Mouse (Mus musculus): ENCODE results near the gene Zfp963. TPM values are rescaled to one million over a fixed set of nuclear protein-coding genes. Genes with fewer than 3 reads are reported as not detected.

The Zfp963 gene
- polyA plus RNA-seq (2012; rRNA removed): 4.5 and 4.9 TPM in 2 replicates

DNA sequence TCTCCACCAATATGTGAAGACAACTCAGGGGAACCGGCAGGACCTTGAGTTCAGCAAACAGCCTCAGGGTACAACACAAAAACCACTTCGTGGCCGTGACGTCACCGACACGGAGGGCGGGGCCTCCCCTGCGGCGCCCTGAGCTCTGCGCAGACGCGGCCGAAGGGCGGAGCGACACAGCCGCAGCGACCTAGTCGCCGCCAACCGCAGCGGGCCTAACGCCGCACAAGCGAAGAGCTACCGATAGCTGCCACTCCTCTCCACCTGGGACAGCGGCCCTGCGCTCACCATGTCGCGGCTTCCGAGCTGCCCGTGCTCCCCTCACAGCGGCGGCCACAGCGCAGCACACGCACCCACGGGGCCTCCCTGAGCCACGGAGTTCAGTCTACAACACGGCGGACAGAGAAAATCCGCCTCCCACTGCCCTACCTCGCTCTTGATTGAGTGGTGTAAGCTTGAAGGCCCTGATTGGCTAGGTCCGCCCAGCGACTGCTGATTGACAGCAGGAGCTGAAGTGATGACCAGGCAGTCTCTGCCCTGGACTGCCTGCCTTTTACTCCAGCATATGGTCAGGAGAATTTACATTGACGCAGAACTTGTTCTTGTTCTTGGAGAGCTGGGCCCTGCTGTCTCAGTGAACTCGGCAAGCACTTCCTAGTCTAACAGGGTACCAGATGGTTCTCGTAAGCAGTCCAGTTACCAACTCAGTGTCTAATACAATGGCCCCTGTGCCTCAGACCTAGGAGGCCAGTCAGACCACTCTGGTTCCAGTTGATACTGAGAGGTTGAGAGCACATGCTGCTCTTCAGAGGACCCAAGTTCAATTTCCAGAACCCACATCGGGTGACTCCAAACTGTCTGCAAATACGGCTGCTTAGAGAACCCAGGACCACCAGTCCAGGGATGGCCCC lies at the start of gene Zfp963:
Gene Zfp963 (minus strand): TSS at position 427 of the 911 bp plus-strand sequence.
- peak; percentile 93 for DNase-seq (ENCODE audit: low spot score)

DNA sequence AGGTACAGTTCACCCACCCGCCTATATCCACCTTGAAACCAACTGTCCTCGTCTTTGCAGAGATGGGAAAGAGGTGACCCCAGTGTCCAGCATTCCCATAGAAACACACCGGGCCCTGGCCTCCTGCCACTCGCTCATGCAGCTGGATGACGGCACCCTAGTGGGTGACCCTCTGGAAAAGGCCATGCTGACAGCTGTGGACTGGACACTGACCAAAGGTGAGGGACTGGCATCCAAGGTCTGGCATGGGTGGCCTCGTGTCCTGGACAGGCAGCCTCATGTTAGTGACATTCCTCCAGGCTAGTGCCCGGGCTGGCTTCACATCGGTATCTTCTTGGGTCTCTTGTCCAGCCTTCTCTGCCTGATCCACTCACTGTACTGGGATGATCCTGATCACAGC lies 49.5 kb upstream of the Zfp963 start:
- DNase-seq (ENCODE audit: low spot score): no peak

DNA sequence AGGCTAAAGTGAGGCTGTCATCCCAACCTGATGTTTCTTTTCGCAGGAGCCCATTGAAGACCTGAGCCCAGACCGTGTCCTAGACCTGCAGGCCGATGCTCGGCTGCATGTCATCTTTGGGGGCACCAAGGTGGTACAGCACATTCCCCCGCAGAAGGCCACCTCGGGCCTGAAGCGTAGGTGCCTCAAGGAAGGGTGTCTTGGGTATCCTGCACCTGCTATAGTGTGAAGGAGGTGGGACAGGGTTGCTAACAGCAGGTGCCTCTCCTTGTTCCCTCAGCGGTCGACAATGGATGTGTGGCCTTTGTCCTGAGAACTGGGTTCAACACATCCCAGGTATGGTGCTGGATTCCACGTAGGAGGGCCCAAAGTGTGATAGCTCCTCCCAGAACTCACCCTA lies 47.9 kb upstream of the Zfp963 start:
- no peak for DNase-seq (ENCODE audit: low spot score)

DNA sequence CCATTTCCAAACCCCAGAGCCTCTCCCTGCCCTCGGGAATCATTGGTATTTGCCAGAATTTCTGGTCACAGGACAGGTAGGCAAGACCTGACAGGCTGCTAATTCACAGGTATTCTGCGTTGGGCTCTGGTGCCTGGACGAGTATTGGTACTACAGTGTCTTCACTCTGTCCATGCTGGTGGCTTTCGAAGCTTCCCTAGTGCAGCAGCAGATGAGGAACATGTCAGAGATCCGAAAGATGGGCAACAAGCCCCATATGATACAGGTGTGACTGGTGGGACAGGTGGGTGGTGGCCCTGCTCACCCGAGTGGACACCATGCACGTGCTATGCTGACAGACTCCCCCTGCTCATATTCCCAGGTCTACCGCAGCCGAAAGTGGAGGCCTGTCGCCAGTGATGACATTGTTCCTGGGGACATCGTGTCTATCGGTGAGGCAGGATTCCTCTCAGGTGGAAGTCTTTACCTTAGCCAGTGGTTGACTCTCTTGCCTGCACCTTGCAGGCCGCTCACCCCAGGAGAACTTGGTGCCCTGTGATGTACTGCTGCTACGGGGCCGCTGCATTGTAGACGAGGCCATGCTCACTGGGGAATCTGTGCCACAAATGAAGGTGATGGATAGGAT lies 47.1 kb upstream of the Zfp963 start:
- no peak for DNase-seq (ENCODE audit: low spot score)

DNA sequence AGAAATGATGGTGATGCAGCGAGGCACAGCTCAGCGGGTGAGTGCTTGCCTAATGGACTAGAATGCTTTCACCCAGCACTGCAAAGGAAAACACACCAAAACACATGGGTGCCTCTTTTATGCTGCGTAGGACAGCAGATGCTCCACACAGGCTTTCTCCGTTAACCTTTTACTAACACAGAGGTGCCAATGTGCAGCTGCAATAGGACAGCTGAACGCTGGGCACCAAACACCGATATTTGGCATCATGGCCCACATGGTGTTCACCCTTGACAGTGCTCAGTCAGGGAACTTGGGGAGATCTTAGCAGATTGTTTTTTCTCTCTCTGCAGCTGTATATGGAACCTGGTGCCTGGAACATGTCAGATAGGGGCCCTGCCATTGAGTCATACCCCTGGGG lies 45.1 kb upstream of the Zfp963 start:
- no peak for DNase-seq (ENCODE audit: low spot score)

DNA sequence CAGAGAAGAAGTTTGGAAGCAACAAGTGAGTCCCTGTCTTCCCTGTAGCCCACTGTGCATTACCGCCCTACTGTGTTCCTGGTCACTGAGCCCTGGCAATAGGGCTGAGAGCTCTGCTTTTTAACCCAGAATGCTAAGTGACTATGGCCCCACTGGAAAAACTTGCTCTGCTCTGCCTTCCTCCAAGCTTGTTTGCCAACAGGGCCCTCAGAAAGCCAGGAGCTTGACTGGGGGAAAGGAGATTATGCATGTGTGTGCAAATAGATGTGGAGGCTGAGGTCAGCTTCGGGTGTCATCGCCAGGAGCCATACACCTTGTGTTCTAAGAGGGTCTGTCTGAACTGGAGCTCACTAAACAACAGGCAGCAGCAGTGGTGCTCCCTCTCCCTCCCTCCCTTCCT lies 44.3 kb upstream of the Zfp963 start:
- no peak for DNase-seq (ENCODE audit: low spot score)

DNA sequence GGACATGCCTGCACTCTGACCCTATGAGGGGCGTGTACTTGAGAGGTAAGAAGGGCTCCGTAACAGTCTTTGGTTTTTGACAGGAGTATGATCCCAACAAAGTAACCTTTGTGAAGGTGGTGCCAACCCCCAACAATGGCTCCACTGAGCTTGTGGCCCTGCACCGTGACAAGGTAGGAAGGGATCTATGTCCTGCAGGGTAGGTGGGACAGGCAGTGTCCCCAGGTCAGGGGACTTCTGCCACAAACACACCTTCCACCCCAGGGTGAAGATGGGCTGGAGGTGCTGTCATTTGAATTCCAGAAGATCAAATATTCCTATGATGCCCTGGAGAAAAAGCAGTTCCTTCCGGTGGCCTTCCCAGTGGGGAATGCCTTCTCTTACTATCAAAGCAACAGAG lies 43.9 kb upstream of the Zfp963 start:
- no peak for DNase-seq (ENCODE audit: low spot score)

DNA sequence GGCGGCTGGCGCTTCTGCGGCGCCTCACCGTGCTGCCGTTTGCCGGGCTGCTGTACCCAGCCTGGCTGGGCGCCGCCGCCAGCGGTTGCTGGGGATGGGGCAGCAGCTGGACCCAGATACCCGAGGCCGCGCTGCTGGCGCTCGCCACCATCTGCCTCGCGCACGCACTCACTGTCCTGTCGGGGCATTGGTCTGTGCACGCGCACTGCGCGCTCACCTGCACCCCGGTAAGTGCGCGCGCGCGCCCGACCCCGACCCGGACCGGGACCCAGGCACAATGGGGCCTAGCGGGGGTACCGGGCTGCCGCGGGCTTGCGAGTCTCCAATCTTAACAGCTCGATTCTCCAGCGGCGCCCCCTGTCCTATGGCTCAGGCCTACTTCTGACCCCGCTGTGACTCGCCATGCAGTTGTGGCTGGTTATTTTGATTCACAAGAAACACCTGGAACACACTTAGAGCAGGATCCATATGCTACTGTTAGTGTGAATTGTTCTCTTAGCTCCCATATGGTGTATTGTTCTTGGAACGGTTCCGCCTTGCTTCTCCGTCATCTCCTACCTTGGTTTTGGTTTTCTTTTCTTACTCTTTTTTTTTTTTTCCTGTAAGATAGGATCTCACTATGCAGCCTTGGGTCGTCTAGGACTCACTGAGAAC lies 41.8 kb upstream of the Zfp963 start:
- no peak for DNase-seq (ENCODE audit: low spot score)

DNA sequence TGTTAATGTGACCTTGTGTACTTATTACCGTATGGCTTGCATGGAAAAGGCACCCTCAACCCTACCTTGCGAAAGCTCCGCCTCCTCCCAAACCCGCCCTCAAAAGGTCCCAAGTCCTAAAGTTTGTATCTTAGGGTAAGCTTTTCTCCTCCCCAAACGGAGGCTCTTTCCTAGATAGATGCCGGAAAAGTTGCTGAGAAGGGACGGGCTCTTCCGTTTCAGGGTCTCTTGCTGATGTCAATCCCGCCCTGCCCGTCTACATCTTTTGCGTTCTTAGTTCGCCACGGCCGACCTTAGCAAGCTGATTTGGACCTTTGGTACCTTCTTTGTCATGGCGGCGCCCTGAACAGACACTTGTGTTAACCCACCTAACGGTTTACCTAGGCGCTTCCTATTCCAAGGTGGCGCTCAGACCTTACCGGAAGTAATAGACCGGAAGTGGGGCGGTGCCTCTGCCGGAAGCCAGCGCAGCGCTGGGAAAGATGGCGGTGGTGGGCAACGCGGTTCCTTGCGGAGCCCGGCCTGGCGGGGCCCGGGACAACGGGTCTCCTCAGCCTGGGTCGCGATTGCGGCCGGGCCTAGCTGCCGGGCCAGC lies 41.1 kb upstream of the Zfp963 start, which contains the start of the genes Atp13a1 and Zfp866:
Gene Atp13a1 (plus strand): TSS at position 391 of the 595 bp plus-strand sequence.
Gene Zfp866 (minus strand): TSS at position 406 of the 595 bp plus-strand sequence.
- peak; percentile 76 for DNase-seq (ENCODE audit: low spot score)

DNA sequence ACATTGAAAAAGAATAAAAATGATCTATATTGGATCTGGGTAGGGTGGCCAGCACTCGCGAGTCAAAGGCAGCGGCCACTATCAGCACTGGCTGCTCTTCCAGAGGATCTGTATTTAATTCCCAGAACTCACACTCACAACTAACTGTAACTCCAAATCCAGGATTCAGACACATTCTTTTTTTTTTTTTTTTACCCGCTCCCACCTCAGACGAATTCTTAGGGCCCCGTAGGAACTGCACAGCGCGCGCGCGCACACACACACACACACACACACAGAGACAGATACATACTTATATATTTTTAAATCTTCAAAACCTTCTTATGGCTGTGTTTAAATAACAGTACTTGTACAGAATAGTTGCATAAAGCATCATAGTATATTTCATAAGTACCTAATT lies 40.6 kb upstream of the Zfp963 start:
- no peak for DNase-seq (ENCODE audit: low spot score)

DNA sequence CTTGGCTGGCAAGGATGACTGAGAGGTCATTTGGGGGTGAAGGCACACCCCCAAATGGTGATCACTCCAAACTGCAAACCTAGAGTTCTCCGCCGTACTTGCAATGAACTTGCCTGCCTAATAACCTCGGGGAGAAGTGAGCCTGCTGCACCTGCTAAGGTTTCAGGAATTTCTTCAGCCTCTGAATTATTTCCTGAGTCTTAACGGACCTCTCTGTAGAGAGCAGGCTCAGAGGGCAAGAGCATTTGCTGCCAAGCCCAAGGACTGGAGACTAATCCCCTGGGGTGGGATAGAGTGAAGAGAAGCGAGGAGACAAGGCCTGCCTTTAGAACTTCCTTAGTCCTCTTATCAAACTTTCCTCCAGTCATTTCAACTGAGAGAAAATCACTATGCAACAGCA lies 40.0 kb upstream of the Zfp963 start:
- DNase-seq (ENCODE audit: low spot score): no peak

DNA sequence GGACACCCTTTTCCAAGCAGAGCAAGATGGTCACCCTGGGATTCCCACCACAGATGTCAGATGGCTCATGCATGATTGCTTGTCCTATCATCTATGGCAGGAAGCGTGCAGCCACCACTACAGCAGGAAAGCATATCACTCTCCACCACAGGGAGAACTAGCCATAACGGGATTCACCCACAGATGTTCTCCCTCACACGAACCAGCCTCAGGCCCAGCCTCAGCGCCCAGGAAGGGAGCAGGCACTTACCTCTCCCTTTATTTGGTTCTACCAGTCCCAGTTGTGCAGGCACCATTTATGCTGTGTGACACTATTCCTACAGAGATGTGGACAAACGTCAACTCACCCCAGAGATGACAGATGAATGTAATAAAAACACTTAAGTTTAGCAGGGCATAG lies 39.3 kb upstream of the Zfp963 start:
- no peak for DNase-seq (ENCODE audit: low spot score)

DNA sequence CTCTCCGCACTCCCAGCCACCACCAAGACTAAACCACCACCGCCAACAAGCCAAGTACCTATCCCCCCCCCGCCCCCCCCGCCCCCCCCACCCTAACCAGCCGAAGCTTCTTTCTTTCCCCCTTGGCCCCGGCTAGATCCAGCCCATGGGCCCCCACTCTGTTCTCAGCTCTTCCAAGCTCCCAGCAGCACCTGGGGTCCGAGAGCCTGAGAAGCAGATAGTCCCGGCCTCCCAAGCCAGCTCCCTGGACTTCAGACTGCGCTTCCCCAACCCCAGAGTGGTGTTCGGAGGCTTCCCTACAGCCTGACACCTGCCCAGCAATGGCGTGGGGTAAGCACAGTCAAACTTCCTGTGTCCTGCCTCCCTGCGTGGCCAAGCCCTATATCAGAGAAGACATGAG lies 27.3 kb upstream of the Zfp963 start:
- DNase-seq (ENCODE audit: low spot score): no peak

DNA sequence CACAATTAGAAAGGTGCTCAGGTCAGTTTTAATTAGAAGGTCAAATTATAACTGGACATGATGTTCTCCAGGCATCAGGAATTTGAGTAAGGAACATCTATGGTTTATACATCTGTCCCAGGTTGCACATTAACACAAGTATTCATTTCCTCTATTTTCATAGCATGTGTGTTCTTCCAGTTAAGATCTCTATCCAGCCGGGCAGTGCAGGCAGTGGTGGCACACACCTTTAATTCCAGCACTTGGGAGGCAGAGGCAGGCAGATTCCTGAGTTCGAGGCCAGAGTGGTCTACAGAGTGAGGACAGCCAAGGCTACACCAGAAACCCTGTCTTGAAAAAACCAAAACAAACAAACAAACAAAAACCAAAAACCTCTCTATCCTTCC lies 25.4 kb upstream of the Zfp963 start:
- DNase-seq (ENCODE audit: low spot score): no peak

DNA sequence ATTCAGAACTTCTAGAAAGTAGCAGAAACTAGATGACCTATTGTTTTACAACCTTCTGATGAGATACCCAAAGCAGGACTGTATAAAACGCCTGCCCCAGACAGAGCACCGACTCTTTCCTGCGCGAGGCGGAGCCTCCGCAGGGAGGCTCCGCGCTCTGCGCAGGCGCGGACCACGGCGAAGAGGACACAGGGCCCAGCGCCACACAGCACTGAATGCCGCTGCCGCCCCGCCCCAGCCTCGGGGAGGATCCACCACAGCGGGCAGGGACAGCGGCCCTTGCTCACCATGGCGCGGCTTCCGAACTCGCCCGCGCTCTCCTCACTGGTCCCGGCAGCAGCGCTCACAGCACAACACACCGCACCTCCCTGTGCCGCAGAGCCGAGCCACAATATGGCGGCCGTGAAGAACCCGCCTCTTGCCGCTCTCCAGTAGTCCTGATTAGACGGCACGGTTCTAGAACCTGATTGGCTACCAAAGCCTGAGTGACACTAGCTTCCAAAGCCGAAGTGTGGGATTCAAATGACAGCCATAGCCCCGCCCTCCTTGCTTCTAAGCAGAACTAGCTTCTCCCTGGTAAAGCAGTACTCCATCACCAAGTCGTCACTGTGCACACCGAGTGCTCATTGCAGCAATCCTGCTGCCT lies 24.9 kb upstream of the Zfp963 start, which contains the start of gene Gm20422:
Gene Gm20422 (minus strand): TSS at position 384 of the 646 bp plus-strand sequence.
- peak; percentile 86 for DNase-seq (ENCODE audit: low spot score)

DNA sequence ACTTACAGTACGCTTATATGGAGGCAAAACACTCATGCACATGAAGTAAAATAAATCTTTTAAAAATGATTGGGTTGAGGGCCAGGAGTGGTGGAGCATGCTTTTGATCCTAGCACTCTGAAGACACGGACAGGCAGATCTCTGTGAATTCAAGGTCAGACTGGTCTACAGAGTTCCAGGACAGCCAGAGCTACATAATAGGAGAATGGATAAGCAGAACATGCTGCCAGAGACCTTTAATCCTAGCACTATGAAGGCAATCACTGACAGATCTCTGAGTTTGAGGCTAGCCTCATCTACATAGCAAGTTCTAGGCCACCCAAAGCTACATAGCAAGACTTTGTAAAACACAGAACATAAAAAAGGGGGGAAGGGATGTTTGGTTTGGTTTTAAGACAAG lies 22.3 kb upstream of the Zfp963 start:
- DNase-seq (ENCODE audit: low spot score): no peak

DNA sequence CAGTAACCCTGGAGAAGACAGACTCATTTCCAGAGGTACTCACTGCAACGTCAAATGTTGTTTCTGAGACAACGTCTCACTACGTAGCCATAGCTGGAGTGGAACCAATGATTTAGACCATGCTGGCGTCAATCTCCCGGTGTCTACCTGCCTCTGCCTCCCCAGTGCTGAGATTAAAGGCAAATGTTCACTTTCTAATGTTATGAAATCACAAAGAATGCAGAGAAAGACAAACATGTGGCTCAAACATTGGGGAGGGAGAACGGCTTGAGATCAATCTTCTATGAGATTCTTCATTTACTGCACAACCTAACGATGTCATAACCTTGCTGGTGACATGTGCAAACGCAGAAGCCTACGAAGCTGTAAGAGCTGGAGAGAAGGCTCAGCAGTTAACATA lies 21.5 kb upstream of the Zfp963 start:
- no peak for DNase-seq (ENCODE audit: low spot score)

DNA sequence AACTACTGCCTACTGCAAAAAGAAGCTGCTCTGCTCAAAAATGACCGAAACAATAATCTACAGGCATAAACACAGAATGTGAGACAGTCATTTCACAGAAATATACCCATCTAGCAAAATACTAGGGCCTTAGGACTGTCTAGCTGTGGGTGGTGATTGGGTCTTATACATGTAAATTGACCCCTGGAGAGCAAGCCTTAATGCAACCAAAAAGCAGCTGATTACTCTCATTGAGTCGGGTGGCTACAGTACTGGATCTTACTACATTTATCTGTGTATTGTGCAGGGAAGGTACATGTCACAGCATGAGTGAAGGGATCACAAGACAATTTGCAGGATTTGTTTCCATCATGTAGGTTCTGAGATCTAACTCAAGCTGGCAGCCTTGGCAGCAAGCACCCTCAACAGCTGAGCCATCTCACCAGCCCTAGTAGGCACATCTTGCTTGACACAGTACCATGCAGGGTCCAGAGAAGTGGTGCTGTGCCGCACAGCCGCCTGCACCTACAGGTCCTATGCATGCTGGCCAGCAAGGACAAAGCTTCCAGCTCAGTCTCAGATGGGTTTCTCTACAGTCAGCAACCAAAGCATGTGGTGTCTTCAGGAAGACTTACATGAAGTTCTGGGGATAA lies 12.2 kb upstream of the Zfp963 start:
- no peak for DNase-seq (ENCODE audit: low spot score)

DNA sequence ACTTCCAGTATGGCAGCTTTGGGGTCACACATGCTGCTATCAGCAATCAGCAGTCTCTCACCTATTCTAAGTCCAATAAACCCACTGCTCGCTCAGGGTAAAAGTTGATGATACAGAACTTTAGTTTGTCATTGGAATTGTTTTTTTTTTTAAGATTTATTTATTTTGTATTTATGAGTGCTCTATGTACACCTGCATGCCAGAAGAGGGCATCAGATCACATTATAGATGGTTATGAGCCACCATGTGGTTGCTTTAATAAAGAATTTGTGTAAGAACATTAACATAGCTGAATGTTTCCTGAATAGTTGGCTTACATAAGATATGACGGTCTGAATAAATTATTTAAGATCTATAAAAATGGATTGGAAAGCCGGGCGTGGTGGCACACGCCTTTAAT lies 8.5 kb upstream of the Zfp963 start:
- DNase-seq (ENCODE audit: low spot score): no peak

DNA sequence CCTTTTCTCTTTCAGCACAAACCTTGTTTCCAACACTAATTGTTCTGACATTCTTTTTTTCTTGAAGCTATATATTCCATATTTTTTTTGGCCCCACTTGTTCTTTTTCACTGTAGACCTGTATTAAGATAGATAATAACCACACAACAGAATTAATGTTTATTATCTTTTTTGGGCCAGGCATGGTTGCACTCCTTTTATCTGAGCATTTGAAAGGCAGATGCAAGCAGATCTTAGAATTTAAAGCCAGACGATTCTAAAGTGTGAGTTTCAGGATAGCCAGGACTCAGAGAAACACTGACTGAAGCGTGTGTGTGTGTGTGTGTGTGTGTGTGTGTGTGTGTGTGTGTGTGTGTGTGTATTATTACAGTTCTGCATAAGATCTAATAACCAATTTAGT lies 2.7 kb upstream of the Zfp963 start:
- DNase-seq (ENCODE audit: low spot score): no peak

DNA sequence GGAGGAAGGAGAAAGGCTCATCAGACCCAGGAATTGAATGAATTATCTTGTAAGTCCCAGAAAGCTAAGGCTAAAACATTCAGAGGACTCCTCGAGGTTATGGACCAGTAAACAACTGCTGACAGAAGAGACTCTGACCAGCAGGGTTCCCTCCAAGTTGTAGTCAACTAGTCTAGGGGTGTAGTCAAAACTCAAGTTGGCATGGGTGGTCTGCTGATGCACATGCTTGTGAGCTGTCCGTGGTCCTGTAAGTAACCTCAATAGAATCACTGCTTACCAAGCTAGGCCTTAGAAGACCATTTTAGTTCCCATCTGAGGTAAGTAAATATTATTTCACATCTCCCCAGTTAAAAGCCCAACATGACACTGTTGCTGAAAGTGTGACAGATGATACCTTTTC lies 8.5 kb downstream of the Zfp963 start:
- no peak for DNase-seq (ENCODE audit: low spot score)

All from urinary bladder, adult 2 months (tissue).